In the genomic region with DNA sequence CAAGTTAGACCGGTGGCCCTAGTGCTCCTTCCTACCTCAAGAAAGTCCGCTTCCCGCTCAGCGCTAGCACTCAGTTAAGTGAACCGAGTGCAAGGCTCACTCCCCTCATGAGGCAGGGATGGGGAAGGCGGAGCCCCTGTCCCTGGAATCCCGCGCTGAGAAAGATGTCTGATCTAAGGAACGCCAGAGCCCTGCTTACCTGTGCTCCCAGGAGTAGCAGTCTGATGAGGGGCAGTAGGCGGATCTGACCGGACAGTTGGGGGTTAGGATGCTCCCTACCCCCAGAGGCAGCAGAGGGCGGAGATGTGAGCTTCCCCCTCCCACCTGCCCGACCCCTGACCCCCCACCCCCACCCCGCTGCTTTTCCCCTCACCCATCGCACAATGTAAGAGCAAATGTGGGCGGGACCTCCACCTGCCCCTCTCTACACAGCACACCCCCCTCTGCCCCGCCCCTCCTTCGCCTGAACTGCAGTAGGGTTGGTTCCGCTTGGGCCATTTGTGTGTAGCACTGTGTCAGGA, we compare ENCODE assay signal across 21 mouse cellular contexts. TPM values are rescaled to one million over a fixed set of nuclear protein-coding genes. Genes with fewer than 3 reads are reported as not detected.
DNase-seq lines count a peak whose midpoint lies in the region; ATAC-seq and TF ChIP-seq lines count a peak whose summit lies in the region.
"Had no signal": no experiment of that assay in that cellular context is flagged by ENCODE, and none has a peak within 500 bp of the region (broad histone marks: within the 10 kb centered on the region; RNA-seq: fewer than 3 reads in every experiment).

A gene (minus strand): TSS at position 338 of the 521 bp plus-strand sequence.

- no peaks in the 10 kb centered on the region for H3K4me1 ChIP-seq in heart, embryonic 15.5 days (replicated peaks)
- H3K4me1 ChIP-seq in megakaryocyte, embryonic 14.5 days = peaks cover 12% of the 10 kb centered on the region; the same call in 1 of the 2 replicates
- H3K4me1 ChIP-seq in ES-E14 (ENCODE audit: control insufficient read depth in 2 of 2, insufficient read depth in 2 of 2, low read length in 2 of 2, poor library complexity in 1 of 2) = peaks cover 0 to 14% of the 10 kb centered on the region in 2 experiments; a peak in 2 of 4 replicates
- H3K4me1 ChIP-seq: limb, embryonic 15.5 days had no signal

- no peak for ATAC-seq in heart, embryonic 15.5 days (replicated peaks; ENCODE audit: insufficient number of reproducible peaks, insufficient read depth, low FRiP score, low read depth)
- no peak for ATAC-seq in megakaryocyte, adult 5-6 weeks (ENCODE audit: poor library complexity, severe bottlenecking)
- peak; percentile 36; the same call in 1 of the 2 replicates for ATAC-seq in common myeloid progenitor, adult 5-6 weeks (replicated peaks; ENCODE audit: low read depth, poor library complexity, severe bottlenecking)
- ATAC-seq: activated CD4-positive, CD25-positive, alpha-beta regulatory T cell, adult 4 months; liver, postnatal 0 days had no signal

- H3K4me2 ChIP-seq in heart, embryonic 15.5 days = peak within 1 kb of the TSS; percentile 36
- H3K4me2 ChIP-seq: limb, embryonic 15.5 days; neural tube, embryonic 12.5 days had no signal

- intact Hi-C loops in heart, postnatal 25 days (cut with DNase I) = no loop called here

- no peaks in the 10 kb centered on the region for H3K9me3 ChIP-seq in heart, embryonic 15.5 days (replicated peaks)
- H3K9me3 ChIP-seq in megakaryocyte, embryonic 14.5 days = peaks cover 13% of the 10 kb centered on the region
- H3K9me3 ChIP-seq in ES-E14 (ENCODE audit: control insufficient read depth, insufficient read depth, low read depth, low read length) = no peaks in the 10 kb centered on the region
- H3K9me3 ChIP-seq: limb, embryonic 15.5 days; neural tube, embryonic 12.5 days had no signal

- in situ Hi-C loops in ES-E14 (cut with MboI; ENCODE audit: low sequenced_read_pairs in 2 of 2, unreplicated experiment in 2 of 2) = loop anchor here in 1 of 2 experiments (10.0 kb wide), 1 partner anchor 86 kb away; a partner anchor contains a TSS

- H3K4me3 ChIP-seq in heart, embryonic 15.5 days = peak within 1 kb of the TSS; percentile 11; the same call in 1 of the 2 replicates
- peak within 1 kb of the TSS; percentile 44 for H3K4me3 ChIP-seq in megakaryocyte, embryonic 14.5 days (replicated peaks)
- peak within 1 kb of the TSS; percentile 67 to 84 for H3K4me3 ChIP-seq in ES-E14 (ENCODE audit: insufficient read depth in 1 of 2, low read depth in 1 of 2, low read length in 2 of 2, poor library complexity in 1 of 2, severe bottlenecking in 1 of 2)
- H3K4me3 ChIP-seq: layer of hippocampus, adult 2 months; limb, embryonic 15.5 days; neural tube, embryonic 12.5 days had no signal

- WGBS in heart, embryonic 15.5 days = 19% methylated on average over 19 of the region's 19 CpGs

- H3K27ac ChIP-seq in heart, embryonic 15.5 days = no peak within 1 kb of the TSS
- H3K27ac ChIP-seq in ES-E14 (ENCODE audit: insufficient read depth, low read depth, low read length, poor library complexity, severe bottlenecking) = peak within 1 kb of the TSS; percentile 90
- H3K27ac ChIP-seq: layer of hippocampus, adult 2 months; limb, embryonic 15.5 days; neural tube, embryonic 12.5 days had no signal

- no peak for DNase-seq in heart, postnatal 25 days (ENCODE audit: low spot score)
- DNase-seq in ES-E14 (ENCODE audit: low read depth, low spot score) = no peak
- no peak for DNase-seq in right cerebral cortex, postnatal 25 days
- DNase-seq: adrenal gland, postnatal 25 days; cerebellum, postnatal 14 days; gastrocnemius, postnatal 36 days; heart, postnatal 4 days; kidney, adult 8-10 months; liver, postnatal 0 days; right cerebral cortex, postnatal 4 days; thymus, adult 2 months had no signal

- H3K27me3 ChIP-seq in heart, embryonic 15.5 days = peaks cover 53% of the 10 kb centered on the region
- H3K27me3 ChIP-seq in megakaryocyte, embryonic 14.5 days (replicated peaks) = peaks cover 66% of the 10 kb centered on the region

- H3K9ac ChIP-seq in heart, embryonic 15.5 days = no peak within 1 kb of the TSS
- H3K9ac ChIP-seq in ES-E14 (ENCODE audit: insufficient read depth, low read depth, low read length, poor library complexity, severe bottlenecking) = peak within 1 kb of the TSS; percentile 79
- H3K9ac ChIP-seq: limb, embryonic 15.5 days; liver, postnatal 0 days; neural tube, embryonic 12.5 days had no signal

- no peaks in the 10 kb centered on the region; the same call in 1 of the 2 replicates for H3K36me3 ChIP-seq in heart, embryonic 15.5 days
- H3K36me3 ChIP-seq in megakaryocyte, embryonic 14.5 days (replicated peaks; ENCODE audit: low read length) = peaks cover 21% of the 10 kb centered on the region
- peaks cover 28% of the 10 kb centered on the region for H3K36me3 ChIP-seq in ES-E14 (ENCODE audit: control insufficient read depth, insufficient read depth, low read length, poor library complexity, severe bottlenecking)

TF ChIP-seq in ES-E14, 5 proteins besides CTCF, POLR2A, EP300 and RAD21:
- no peak for TF ChIP-seq ZC3H11A (IDR thresholded peaks at IDR 0.05; ENCODE audit: borderline replicate concordance, low read depth, low read length)
- no peak for TF ChIP-seq MAFK (IDR thresholded peaks at IDR 0.05; ENCODE audit: insufficient read depth, low read depth, low read length)
- TF ChIP-seq CHD2 (IDR thresholded peaks at IDR 0.05; ENCODE audit: low read depth, low read length) = no peak
- TF ChIP-seq ZNF384 (IDR thresholded peaks at IDR 0.05; ENCODE audit: low read depth, low read length) = no peak
- TF ChIP-seq HCFC1 (IDR thresholded peaks at IDR 0.05; ENCODE audit: borderline replicate concordance, insufficient read depth, low read length) = no peak

RNA-seq across cellular contexts. Expression of the gene that starts here (rescaled TPM):
- polyA plus RNA-seq in heart, embryonic 15.5 days (2015; fragmentation: Nextera tagmentation; extraction: Ambion mirVana) = not detected in 2 replicates
- total RNA-seq in heart, postnatal 25 days (2021) = not detected
- polyA plus RNA-seq in megakaryocyte, embryonic 14.5 days (2012; ENCODE audit: insufficient read depth, low replicate concordance) = not detected in 2 replicates
- not detected in 2 replicates for total RNA-seq in megakaryocyte, adult 5-6 weeks (2015)
- not detected in 2 replicates for total RNA-seq in megakaryocyte, adult 5-6 weeks (2017)
- total RNA-seq in ES-E14 (2012; rRNA removed) = 60.6 and 60.8 TPM in 2 replicates
- total RNA-seq in common myeloid progenitor, adult 5-6 weeks (2017) = not detected in 2 replicates
- total RNA-seq: adrenal gland, postnatal 25 days; gastrocnemius, postnatal 36 days; heart, postnatal 4 days; layer of hippocampus, adult 2 months; midbrain, postnatal 0 days had no signal
- polyA plus RNA-seq: activated CD4-positive, CD25-positive, alpha-beta regulatory T cell, adult 4 months; embryonic facial prominence, embryonic 11.5 days; limb, embryonic 15.5 days; liver, postnatal 0 days; midbrain, postnatal 0 days; neural tube, embryonic 12.5 days; thymus, adult 2 months had no signal

Comparison
In these comparisons a context has a peak if more than half of its experiments do, and no peak if none do; other contexts are left out.
1. RNA of the gene that starts here (total RNA-seq): 60.6 to 60.8 TPM in ES-E14; not detected in heart, postnatal 25 days, not detected in megakaryocyte, adult 5-6 weeks and not detected in common myeloid progenitor, adult 5-6 weeks; every median in the first group is over 10 times any median in the second.
2. Peak in ATAC-seq in common myeloid progenitor, adult 5-6 weeks; RNA of the gene not detected or under 1 TPM.
3. H3K4me3 ChIP-seq: peak in every context shown above with its lines; median percentile 76 in ES-E14; 44 in megakaryocyte, embryonic 14.5 days; 11 in heart, embryonic 15.5 days.